ENCODE assay signal across 14 mouse cellular contexts in genomic region chr11:96305505-96306182, GRCm38 (mm10). TPM values are rescaled to one million over a fixed set of nuclear protein-coding genes. Genes with fewer than 3 reads are reported as not detected.
DNase-seq lines count a peak whose midpoint lies in the region; ATAC-seq lines count a peak whose summit lies in the region.
"Had no signal": no experiment of that assay in that cellular context is flagged by ENCODE, and none has a peak within 500 bp of the region (broad histone marks: within the 10 kb centered on the region; RNA-seq: fewer than 3 reads in every experiment).

No protein-coding gene starts in this region.

- no peak overlapping the region; the same call in 1 of the 2 replicates for H3K27ac ChIP-seq in hindbrain, embryonic 11.5 days (ENCODE audit: low read depth, low read length)
- no peak overlapping the region for H3K27ac ChIP-seq in hindbrain, embryonic 10.5 days
- peak overlapping the region; percentile 21; the same call in 1 of the 2 replicates for H3K27ac ChIP-seq in brown adipose tissue, adult 24 weeks (replicated peaks; ENCODE audit: low read depth, low read length)
- H3K27ac ChIP-seq in intestine, embryonic 14.5 days (ENCODE audit: low read depth): peak overlapping the region; percentile 99
- H3K27ac ChIP-seq in neural tube, embryonic 12.5 days: peak overlapping the region; percentile 99
- H3K27ac ChIP-seq: liver, embryonic 14.5 days had no signal

- WGBS in hindbrain, embryonic 11.5 days: 28% methylated on average over 6 of the region's 6 CpGs
- 13% methylated on average over 6 of the region's 6 CpGs for WGBS in hindbrain, embryonic 10.5 days
- WGBS in intestine, embryonic 14.5 days: 50% methylated on average over 6 of the region's 6 CpGs
- 12% methylated on average over 6 of the region's 6 CpGs for WGBS in neural tube, embryonic 12.5 days

- peak overlapping the region; percentile 48 for H3K4me3 ChIP-seq in hindbrain, embryonic 11.5 days (ENCODE audit: low read depth, low read length)
- no peak overlapping the region for H3K4me3 ChIP-seq in hindbrain, embryonic 10.5 days
- H3K4me3 ChIP-seq in brown adipose tissue, adult 24 weeks (ENCODE audit: insufficient read depth, low read depth, low read length): peak overlapping the region; percentile 16; the same call in 1 of the 2 replicates
- H3K4me3 ChIP-seq in intestine, embryonic 14.5 days (ENCODE audit: low read depth, low read length): peak overlapping the region; percentile 55
- peak overlapping the region; percentile 99 for H3K4me3 ChIP-seq in neural tube, embryonic 12.5 days
- H3K4me3 ChIP-seq: megakaryocyte, embryonic 14.5 days had no signal

- peaks cover 95% of the 10 kb centered on the region for H3K27me3 ChIP-seq in hindbrain, embryonic 11.5 days (ENCODE audit: control insufficient read depth, insufficient read depth, low read length)
- peaks cover 100% of the 10 kb centered on the region for H3K27me3 ChIP-seq in hindbrain, embryonic 10.5 days (ENCODE audit: insufficient read depth, poor library complexity, severe bottlenecking)
- peaks cover 15% of the 10 kb centered on the region; the same call in 1 of the 2 replicates for H3K27me3 ChIP-seq in intestine, embryonic 14.5 days (replicated peaks; ENCODE audit: control insufficient read depth, insufficient read depth, low read length)
- no peaks in the 10 kb centered on the region for H3K27me3 ChIP-seq in neural tube, embryonic 12.5 days (replicated peaks)

- no peak for DNase-seq in hindbrain, embryonic 11.5 days (ENCODE audit: low spot score)
- DNase-seq in hindbrain, embryonic 10.5 days (ENCODE audit: low spot score): no peak
- no peak for DNase-seq in intestine, embryonic 14.5 days (ENCODE audit: low spot score)
- DNase-seq in thymus, postnatal 25 days: no peak
- DNase-seq in testis, postnatal 14 days (ENCODE audit: low spot score): no peak
- no peak for DNase-seq in retina, postnatal 1 day
- DNase-seq: cerebellum, adult 9-11 months; gastrocnemius, postnatal 36 days; right cerebral cortex, postnatal 4 days had no signal

- H3K36me3 ChIP-seq in hindbrain, embryonic 11.5 days (ENCODE audit: control insufficient read depth, insufficient read depth, low read length): no peaks in the 10 kb centered on the region
- no peaks in the 10 kb centered on the region for H3K36me3 ChIP-seq in hindbrain, embryonic 10.5 days
- H3K36me3 ChIP-seq in intestine, embryonic 14.5 days (ENCODE audit: control insufficient read depth, insufficient read depth, low read length): no peaks in the 10 kb centered on the region
- peaks cover 24% of the 10 kb centered on the region for H3K36me3 ChIP-seq in neural tube, embryonic 12.5 days

- H3K4me1 ChIP-seq in hindbrain, embryonic 11.5 days (replicated peaks; ENCODE audit: control insufficient read depth, insufficient read depth, low read length): no peaks in the 10 kb centered on the region
- H3K4me1 ChIP-seq in hindbrain, embryonic 10.5 days (replicated peaks): peaks cover 13% of the 10 kb centered on the region
- peaks cover 11% of the 10 kb centered on the region; the same call in 1 of the 2 replicates for H3K4me1 ChIP-seq in brown adipose tissue, adult 24 weeks (ENCODE audit: control insufficient read depth, insufficient read depth, insufficient read length, low read length)
- H3K4me1 ChIP-seq in intestine, embryonic 14.5 days (replicated peaks; ENCODE audit: control insufficient read depth, insufficient read depth, low read length): peaks cover 61% of the 10 kb centered on the region
- peaks cover 61% of the 10 kb centered on the region for H3K4me1 ChIP-seq in neural tube, embryonic 12.5 days

- H3K4me2 ChIP-seq in hindbrain, embryonic 11.5 days (replicated peaks; ENCODE audit: low read depth, low read length): peak overlapping the region; percentile 37
- peak overlapping the region; percentile 89 for H3K4me2 ChIP-seq in intestine, embryonic 14.5 days (ENCODE audit: low read length)
- H3K4me2 ChIP-seq in neural tube, embryonic 12.5 days (replicated peaks): peak overlapping the region; percentile 100

- no peak for ATAC-seq in hindbrain, embryonic 11.5 days (ENCODE audit: low FRiP score)
- no peak for ATAC-seq in intestine, embryonic 14.5 days (replicated peaks; ENCODE audit: low FRiP score, low TSS enrichment, low read depth)
- no peak for ATAC-seq in neural tube, embryonic 12.5 days (ENCODE audit: low FRiP score, low read depth)

- no peaks in the 10 kb centered on the region for H3K9me3 ChIP-seq in hindbrain, embryonic 11.5 days (ENCODE audit: control insufficient read depth, low read length)
- H3K9me3 ChIP-seq in hindbrain, embryonic 10.5 days: no peaks in the 10 kb centered on the region
- no peaks in the 10 kb centered on the region for H3K9me3 ChIP-seq in intestine, embryonic 14.5 days (ENCODE audit: control insufficient read depth, low read length)
- no peaks in the 10 kb centered on the region for H3K9me3 ChIP-seq in neural tube, embryonic 12.5 days

- H3K9ac ChIP-seq in hindbrain, embryonic 11.5 days (ENCODE audit: low read depth, low read length): peak overlapping the region; percentile 54
- H3K9ac ChIP-seq in intestine, embryonic 14.5 days (ENCODE audit: low read length): peak overlapping the region; percentile 96
- peak overlapping the region; percentile 100 for H3K9ac ChIP-seq in neural tube, embryonic 12.5 days
- H3K9ac ChIP-seq: liver, embryonic 14.5 days had no signal

RNA-seq across cellular contexts. Expression of gene Hoxb5, which starts 2.5 kb away (rescaled TPM):
- polyA plus RNA-seq in hindbrain, embryonic 11.5 days (2014; fragmentation: Nextera tagmentation; extraction: Ambion mirVana): 33.1 and 42.5 TPM in 2 replicates
- polyA plus RNA-seq in hindbrain, embryonic 10.5 days (2016; fragmentation: Nextera tagmentation; extraction: Ambion mirVana): 0.14 and 6.3 TPM in 2 replicates
- polyA plus RNA-seq in brown adipose tissue, adult 24 weeks (2012; ENCODE audit: insufficient read depth, insufficient read length, missing spikeins): 1.1 and 1.2 TPM in 2 replicates
- polyA plus RNA-seq in intestine, embryonic 14.5 days (2014; fragmentation: Nextera tagmentation; extraction: Ambion mirVana): 49.6 and 51.6 TPM in 2 replicates
- 79.2 and 94.7 TPM in 2 replicates for polyA plus RNA-seq in neural tube, embryonic 12.5 days (2016; fragmentation: Nextera tagmentation; extraction: Ambion mirVana)

RNA-seq across cellular contexts. Expression of gene Hoxb4, which starts 12.4 kb away (rescaled TPM):
- polyA plus RNA-seq in hindbrain, embryonic 11.5 days (2014; fragmentation: Nextera tagmentation; extraction: Ambion mirVana): 3.5 and 5.1 TPM in 2 replicates
- 0.47 and 3.1 TPM in 2 replicates for polyA plus RNA-seq in hindbrain, embryonic 10.5 days (2016; fragmentation: Nextera tagmentation; extraction: Ambion mirVana)
- 6.0 and 6.4 TPM in 2 replicates for polyA plus RNA-seq in brown adipose tissue, adult 24 weeks (2012; ENCODE audit: insufficient read depth, insufficient read length, missing spikeins)
- 3.5 and 3.8 TPM in 2 replicates for polyA plus RNA-seq in intestine, embryonic 14.5 days (2014; fragmentation: Nextera tagmentation; extraction: Ambion mirVana)
- polyA plus RNA-seq in neural tube, embryonic 12.5 days (2016; fragmentation: Nextera tagmentation; extraction: Ambion mirVana): 10.2 and 15.1 TPM in 2 replicates

RNA-seq across cellular contexts. Expression of gene Hoxb6, which starts 13.4 kb away (rescaled TPM):
- polyA plus RNA-seq in hindbrain, embryonic 11.5 days (2014; fragmentation: Nextera tagmentation; extraction: Ambion mirVana): 15.9 and 38.5 TPM in 2 replicates
- 0.31 TPM in 1 of 2 replicates, not detected in the other for polyA plus RNA-seq in hindbrain, embryonic 10.5 days (2016; fragmentation: Nextera tagmentation; extraction: Ambion mirVana)
- polyA plus RNA-seq in brown adipose tissue, adult 24 weeks (2012; ENCODE audit: insufficient read depth, insufficient read length, missing spikeins): 0.91 and 1.9 TPM in 2 replicates
- polyA plus RNA-seq in intestine, embryonic 14.5 days (2014; fragmentation: Nextera tagmentation; extraction: Ambion mirVana): 18.1 and 24.1 TPM in 2 replicates
- 145 and 151 TPM in 2 replicates for polyA plus RNA-seq in neural tube, embryonic 12.5 days (2016; fragmentation: Nextera tagmentation; extraction: Ambion mirVana)
- polyA plus RNA-seq: heart, embryonic 14.5 days had no signal

RNA-seq across cellular contexts. Expression of gene Hoxb3, which starts 17.5 kb away (rescaled TPM):
- 10.5 and 13.1 TPM in 2 replicates for polyA plus RNA-seq in hindbrain, embryonic 11.5 days (2014; fragmentation: Nextera tagmentation; extraction: Ambion mirVana)
- polyA plus RNA-seq in hindbrain, embryonic 10.5 days (2016; fragmentation: Nextera tagmentation; extraction: Ambion mirVana): 5.3 and 9.6 TPM in 2 replicates
- polyA plus RNA-seq in brown adipose tissue, adult 24 weeks (2012; ENCODE audit: insufficient read depth, insufficient read length, missing spikeins): 1.7 and 2.0 TPM in 2 replicates
- 3.7 and 4.9 TPM in 2 replicates for polyA plus RNA-seq in intestine, embryonic 14.5 days (2014; fragmentation: Nextera tagmentation; extraction: Ambion mirVana)
- 21.2 and 26.5 TPM in 2 replicates for polyA plus RNA-seq in neural tube, embryonic 12.5 days (2016; fragmentation: Nextera tagmentation; extraction: Ambion mirVana)

RNA-seq across cellular contexts. Expression of gene Hoxb7, which starts 19.2 kb away (rescaled TPM):
- polyA plus RNA-seq in hindbrain, embryonic 11.5 days (2014; fragmentation: Nextera tagmentation; extraction: Ambion mirVana): 4.0 and 11.2 TPM in 2 replicates
- not detected in 2 replicates for polyA plus RNA-seq in hindbrain, embryonic 10.5 days (2016; fragmentation: Nextera tagmentation; extraction: Ambion mirVana)
- polyA plus RNA-seq in brown adipose tissue, adult 24 weeks (2012; ENCODE audit: insufficient read depth, insufficient read length, missing spikeins): 2.1 and 2.6 TPM in 2 replicates
- polyA plus RNA-seq in intestine, embryonic 14.5 days (2014; fragmentation: Nextera tagmentation; extraction: Ambion mirVana): 11.7 and 13.2 TPM in 2 replicates
- polyA plus RNA-seq in neural tube, embryonic 12.5 days (2016; fragmentation: Nextera tagmentation; extraction: Ambion mirVana): 97.1 and 101 TPM in 2 replicates
- polyA plus RNA-seq: heart, embryonic 14.5 days had no signal

Comparison
In these comparisons a context has a peak if more than half of its experiments do, and no peak if none do; other contexts are left out.
1. H3K27ac ChIP-seq: peak in brown adipose tissue, adult 24 weeks (single experiment), intestine, embryonic 14.5 days (single experiment) and neural tube, embryonic 12.5 days (single experiment); none in hindbrain, embryonic 11.5 days (single experiment) and hindbrain, embryonic 10.5 days (single experiment).
2. H3K4me2 ChIP-seq: peak in every context shown above with its lines; median percentile 100 in neural tube, embryonic 12.5 days; 89 in intestine, embryonic 14.5 days; 37 in hindbrain, embryonic 11.5 days.
3. Peak in every context shown above with its lines, with median percentiles within 50 percentile points of each other: H3K9ac ChIP-seq.